Mouse (Mus musculus) gastrocnemius, postnatal 4 days (tissue): ENCODE measurements around the gene Psmc3. TPM values are rescaled to one million over a fixed set of nuclear protein-coding genes. Genes with fewer than 3 reads are reported as not detected.
A peak's percentile ranks its signal among the peaks of the same experiment; 100 is the strongest.
"Not testable (repeated sequence)": the region's sequence is repeated elsewhere in the genome, so short reads cannot be mapped to it uniquely, and the experiment has no call there.

Experiments
- DNase-seq, 2 experiments: peaks; one replicate each; pipeline ENCODE4 v3.0.0; 2021 to 2022; ENCODE audit warnings: low spot score in 2 of 2, mixed read lengths in 2 of 2
- long read RNA-seq, 2 experiments: library from polyadenylated mRNA; stranded (forward); transcript quantifications; one replicate each; pipeline ENCODE4 v2.0.0; 2021
- total RNA-seq, 2 experiments: library from RNA; stranded (reverse); gene quantifications; 2 replicates each; pipeline ENCODE4 v1.2.3; 2021

Gene Psmc3
- 100 to 1,000 TPM; 337 to 338 TPM for total RNA-seq
- long read RNA-seq, experiment 1, transcript Psmc3-202 (12 exons, 1,636 nt): major isoform, 446 of 497 reads
- long read RNA-seq, experiment 1, partial matches to known transcripts: 29 of 497 reads
- long read RNA-seq, experiment 1, other reads (novel, unspliced or antisense): 20 of 497 reads
- long read RNA-seq, experiment 2, transcript Psmc3-202 (12 exons, 1,636 nt): major isoform, 402 of 448 reads
- long read RNA-seq, experiment 2, partial matches to known transcripts: 25 of 448 reads
- long read RNA-seq, experiment 2, other reads (novel, unspliced or antisense): 21 of 448 reads

- peak; percentile 97 to 99 for DNase-seq
Observed at GRCm38 (mm10) chr2:91053934-91054382, at the start of gene Psmc3. Gene Psmc3, plus strand, starts transcription at chr2:91054009.

GRCm38 (mm10) chr2:91008536-91008935 lies 45.3 kb upstream of the Psmc3 start:
- DNase-seq: no peak

- no peak for DNase-seq
Observed at GRCm38 (mm10) chr2:91013881-91014280, 39.9 kb upstream of the Psmc3 start.

- DNase-seq: no peak
Observed at GRCm38 (mm10) chr2:91015386-91015785, 38.4 kb upstream of the Psmc3 start.

DNA sequence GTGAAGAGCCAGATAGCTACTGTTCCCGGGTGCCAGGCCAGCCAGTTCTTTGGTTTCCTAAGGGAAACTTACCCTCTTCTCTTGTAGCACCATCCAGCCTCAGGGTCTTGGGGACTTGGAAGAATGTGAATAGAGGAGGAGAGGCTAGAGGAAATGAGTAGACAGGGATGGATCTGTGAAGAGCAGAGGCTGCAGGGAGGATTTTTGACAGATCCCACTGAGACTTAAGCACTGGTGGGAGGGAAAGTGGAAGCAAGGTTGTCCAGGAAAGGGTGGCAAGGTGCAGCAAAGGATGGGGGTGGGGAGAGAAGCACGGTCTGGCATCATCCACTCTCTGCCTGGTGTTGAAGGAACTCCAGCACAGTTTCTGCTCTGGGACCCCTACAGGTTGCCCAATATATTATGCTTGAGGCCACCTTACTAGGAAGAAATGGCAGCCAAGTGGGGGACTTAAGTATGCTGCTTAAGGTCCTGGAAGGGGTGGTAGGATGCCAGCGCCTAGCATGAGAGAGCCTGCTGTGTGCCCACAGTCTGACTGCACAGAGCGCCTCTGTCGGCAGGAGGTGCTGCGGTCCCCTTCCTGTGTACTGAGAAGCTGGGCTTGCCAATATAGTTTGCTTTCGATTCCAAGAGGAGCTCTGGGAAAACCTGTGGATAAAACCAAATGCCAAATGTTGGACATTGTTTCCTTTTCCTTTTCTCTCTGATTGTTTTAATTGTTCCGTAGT lies 35.6 kb upstream of the Psmc3 start:
- peak in 1 of 2 experiments; percentile 30 for DNase-seq

GRCm38 (mm10) chr2:91019911-91020310 lies 33.9 kb upstream of the Psmc3 start:
- DNase-seq: no peak

- not testable (repeated sequence) for DNase-seq
Observed at GRCm38 (mm10) chr2:91022266-91022665, 31.5 kb upstream of the Psmc3 start.

DNA sequence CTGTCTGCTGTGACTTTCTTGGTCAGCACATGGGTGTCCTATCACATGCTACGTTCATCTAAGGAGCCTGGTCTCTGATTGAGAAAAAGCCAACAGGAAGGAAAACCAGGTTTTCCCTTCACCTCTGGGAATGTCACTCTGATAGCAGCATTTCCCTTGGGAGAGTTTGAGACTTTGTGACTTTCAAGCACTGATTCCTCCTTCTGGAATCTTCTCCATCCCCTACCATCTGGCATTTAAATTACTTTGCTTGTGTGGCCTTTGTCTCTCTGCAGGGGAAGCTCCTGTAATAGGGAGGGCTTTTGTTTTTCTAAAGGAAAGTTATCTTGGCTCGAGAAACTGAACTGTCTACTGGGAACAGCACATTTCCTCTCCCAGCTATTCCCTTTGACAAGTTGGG lies 30.7 kb upstream of the Psmc3 start:
- no peak for DNase-seq

- no peak for DNase-seq
Observed at GRCm38 (mm10) chr2:91023956-91024355, 29.9 kb upstream of the Psmc3 start.

DNA sequence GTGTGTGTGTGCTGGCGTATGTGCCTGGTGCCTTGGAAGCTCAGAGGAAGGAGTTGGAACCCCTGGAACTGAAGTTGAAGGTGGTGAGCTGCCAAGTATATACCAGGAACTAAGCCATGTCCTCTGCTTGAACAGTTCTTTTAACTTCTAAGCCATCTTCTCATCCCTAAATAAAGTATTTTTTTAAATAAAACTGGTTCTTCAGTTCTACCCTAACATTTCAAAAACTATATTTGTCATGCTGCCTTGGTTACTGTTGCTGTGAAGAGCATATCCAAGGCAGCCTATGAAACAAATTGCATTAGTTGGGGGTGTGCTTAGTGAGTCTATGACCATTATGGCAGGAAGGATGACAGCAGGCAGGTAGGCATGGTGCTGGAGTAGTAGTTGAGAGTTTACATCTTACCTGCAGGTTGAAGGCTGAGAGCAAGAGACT lies 28.7 kb upstream of the Psmc3 start:
- DNase-seq: no peak

- no peak for DNase-seq
Observed at GRCm38 (mm10) chr2:91026491-91026890, 27.3 kb upstream of the Psmc3 start.

GRCm38 (mm10) chr2:91027391-91028214 lies 26.2 kb upstream of the Psmc3 start:
- DNase-seq: no peak

GRCm38 (mm10) chr2:91031216-91031615 lies 22.6 kb upstream of the Psmc3 start:
- no peak for DNase-seq

DNA sequence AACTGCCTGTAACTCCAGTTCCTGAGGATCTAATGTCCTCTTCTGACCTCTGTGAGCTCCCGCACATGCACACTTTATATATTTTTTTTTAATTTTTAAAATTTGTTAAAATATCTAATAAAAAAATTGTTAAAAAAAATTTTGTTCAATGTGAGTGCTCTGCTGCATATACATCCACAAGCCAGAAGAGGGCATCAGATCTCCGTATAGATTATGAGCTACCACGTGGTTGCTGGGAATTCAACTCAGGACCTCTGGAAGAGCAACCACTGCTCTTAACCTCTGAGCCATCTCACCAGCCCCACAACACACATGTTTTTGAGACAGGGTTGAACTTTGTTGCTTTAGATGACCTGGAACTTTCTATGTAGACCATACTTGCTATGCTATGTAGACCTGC lies 20.8 kb upstream of the Psmc3 start:
- DNase-seq: no peak

DNA sequence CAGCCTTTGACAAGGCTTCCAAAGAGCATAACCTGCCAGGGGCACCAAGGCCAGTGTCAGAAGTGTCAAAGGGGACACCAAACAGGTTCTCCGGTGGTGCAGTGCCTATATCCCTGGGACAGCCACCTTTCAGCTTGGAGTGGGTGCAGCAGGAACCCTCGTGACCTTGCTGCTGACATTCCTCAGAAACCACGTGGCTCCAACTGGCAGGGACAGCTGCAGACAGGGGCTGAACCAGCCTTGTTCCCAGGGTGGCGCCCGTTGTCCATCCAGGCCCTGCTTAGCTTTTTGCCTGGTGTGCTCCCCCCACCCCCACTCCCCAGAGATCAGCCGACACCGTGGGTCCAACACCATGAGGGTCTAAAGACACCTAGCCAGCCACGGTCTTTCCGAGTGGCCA lies 18.4 kb upstream of the Psmc3 start, which contains the start of gene Rapsn:
Gene Rapsn, plus strand, starts transcription at position 236 of the 400 bp plus-strand sequence.
- peak in 1 of 2 experiments; percentile 67 for DNase-seq

GRCm38 (mm10) chr2:91041786-91042185 lies 12.0 kb upstream of the Psmc3 start:
- DNase-seq: no peak

GRCm38 (mm10) chr2:91042651-91043398 lies 11.0 kb upstream of the Psmc3 start:
- DNase-seq: no peak

GRCm38 (mm10) chr2:91044727-91045126 lies 9.1 kb upstream of the Psmc3 start:
- no peak for DNase-seq

- not testable (repeated sequence) for DNase-seq
Observed at GRCm38 (mm10) chr2:91045805-91046204, 8.0 kb upstream of the Psmc3 start.

DNA sequence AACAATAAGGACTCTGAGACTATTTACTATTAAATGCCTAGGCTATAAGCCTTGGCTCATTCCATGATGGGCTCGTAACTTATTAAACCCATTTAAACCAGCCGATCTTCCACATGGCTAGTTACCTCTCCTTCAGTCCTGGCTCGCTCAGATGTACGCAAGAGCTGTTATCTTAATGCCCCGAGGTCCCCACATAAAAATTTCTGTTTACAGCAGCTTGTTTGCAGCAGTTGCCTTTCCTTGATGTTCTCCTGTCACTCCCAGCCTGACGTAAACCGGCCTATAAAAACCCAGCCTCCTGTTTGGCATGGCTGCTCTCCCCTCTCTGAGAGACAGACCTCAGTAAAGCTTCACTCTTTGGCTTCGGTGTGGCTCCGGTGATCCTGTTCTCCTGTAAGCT lies 6.5 kb upstream of the Psmc3 start:
- DNase-seq: no peak

DNA sequence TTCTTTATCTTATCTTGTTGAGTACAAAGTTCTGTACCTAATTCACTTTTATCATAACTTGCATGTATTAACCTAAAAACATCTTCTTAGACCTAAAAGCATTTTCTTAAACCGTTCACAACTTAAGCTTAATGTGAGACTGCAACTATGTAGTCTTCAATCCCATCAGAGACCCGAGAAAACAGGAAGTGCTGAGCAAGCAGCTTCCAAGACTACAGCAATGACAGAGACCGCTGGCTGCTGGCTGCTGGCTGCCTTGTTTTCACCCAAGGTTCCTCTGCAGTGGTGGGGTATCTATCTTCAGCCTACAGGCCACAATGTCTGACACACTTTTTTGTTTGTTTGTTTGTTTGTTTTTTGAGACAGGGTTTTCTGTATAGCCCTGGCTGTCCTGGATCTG lies 1.9 kb upstream of the Psmc3 start:
- DNase-seq: no peak
